Mouse (Mus musculus) heart, embryonic 11.5 days (tissue): Measurements from ENCODE around the gene Dusp2. TPM values are rescaled to one million over a fixed set of nuclear protein-coding genes. Genes with fewer than 3 reads are reported as not detected.

Experiments used
- ATAC-seq: fragments of 200-750 bp; cut with Nextera tagmentation; replicated peaks from 2 replicates; pipeline ENCODE4 v1.8.0; 2017; ENCODE audit warnings: moderate library complexity; ENCODE audit not compliant: insufficient number of reproducible peaks, low FRiP score, low TSS enrichment
- H3K27ac ChIP-seq: fragments of 300-500 bp; sonication (generic); 2 replicates; pipeline ENCODE4 v1.5.1; 2014; ENCODE audit warnings: mild to moderate bottlenecking, low read depth, low read length
- H3K27me3 ChIP-seq: fragments of 300-500 bp; sonication (generic); 2 replicates; pipeline ENCODE4 v1.6.1; 2014; ENCODE audit warnings: mild to moderate bottlenecking, low read length, mixed read lengths; ENCODE audit not compliant: control insufficient read depth, insufficient read depth
- H3K36me3 ChIP-seq: fragments of 300-500 bp; sonication (generic); 2 replicates; pipeline ENCODE4 v1.6.1; 2014; ENCODE audit warnings: mild to moderate bottlenecking, low read length, moderate library complexity, mixed read lengths; ENCODE audit not compliant: control insufficient read depth, insufficient read depth
- H3K4me1 ChIP-seq: fragments of 300-500 bp; sonication (generic); 2 replicates; pipeline ENCODE4 v1.6.1; 2014; ENCODE audit warnings: low read length; ENCODE audit not compliant: control insufficient read depth, insufficient read depth
- H3K4me2 ChIP-seq: fragments of 300-500 bp; sonication (generic); 2 replicates; pipeline ENCODE4 v1.6.1; 2014; ENCODE audit warnings: mild to moderate bottlenecking, moderate library complexity
- H3K4me3 ChIP-seq: fragments of 300-500 bp; sonication (generic); 2 replicates; pipeline ENCODE4 v1.5.1; 2014; ENCODE audit warnings: low read depth, low read length
- H3K9ac ChIP-seq: fragments of 300-500 bp; sonication (generic); 2 replicates; pipeline ENCODE4 v1.6.1; 2014; ENCODE audit warnings: mild to moderate bottlenecking, low read depth, low read length, moderate library complexity
- H3K9me3 ChIP-seq: fragments of 300-500 bp; sonication (generic); replicated peaks from 2 replicates; pipeline ENCODE4 v1.6.1; 2016; ENCODE audit warnings: low read length; ENCODE audit not compliant: control insufficient read depth
- WGBS: fragments of 180-500 bp; shearing (Covaris S2); extraction: QIAGEN DNeasy Blood & Tissue Kit; methylation state at CpG from one replicate; pipeline ENCODE4 v1.1.7; 2014; ENCODE audit not compliant: insufficient replicate concordance; 5-methylcytosine and 5-hydroxymethylcytosine counted together
- polyA plus RNA-seq: library from polyadenylated mRNA; unstranded; fragments of >200 nt; fragmentation: Nextera tagmentation; extraction: Ambion mirVana; gene quantifications from 2 replicates; pipeline ENCODE4 v1.2.1, GENCODE M21; 2014

Gene Dusp2
- polyA plus RNA-seq, 1 experiment from 2014 or later: 17.4 TPM

DNA sequence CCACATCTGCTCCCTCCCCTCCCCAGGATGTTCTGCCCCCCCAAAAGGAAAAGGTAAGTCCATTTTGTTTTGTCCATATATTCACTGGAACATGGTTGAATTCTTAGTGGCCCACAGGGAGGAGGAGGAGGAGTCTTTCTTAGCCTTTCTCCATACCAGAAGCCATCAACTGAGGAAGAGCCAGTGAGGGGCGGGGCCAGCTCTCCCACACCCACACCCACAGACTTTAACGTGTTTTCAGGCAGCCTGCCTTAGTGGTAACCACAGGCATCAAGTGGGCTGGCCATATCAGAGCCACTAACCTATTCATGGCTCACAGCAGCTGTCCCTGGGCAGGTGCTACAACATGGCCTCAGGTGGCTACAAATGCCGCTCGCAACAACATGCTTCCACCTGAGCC is 2.9 kb downstream of the Dusp2 start:
- H3K9ac ChIP-seq: no peak overlapping the region
- no peaks in the 10 kb centered on the region for H3K9me3 ChIP-seq
- H3K4me2 ChIP-seq: no peak overlapping the region; the same call in 1 of the 2 replicates
- H3K36me3 ChIP-seq: no peaks in the 10 kb centered on the region
- peaks cover 20% of the 10 kb centered on the region for H3K27me3 ChIP-seq
- no peak for ATAC-seq
- H3K27ac ChIP-seq: no peak overlapping the region
- H3K4me3 ChIP-seq: no peak overlapping the region
- WGBS: 61% methylated on average over 4 of the region's 4 CpGs
- H3K4me1 ChIP-seq: peaks cover 17% of the 10 kb centered on the region

DNA sequence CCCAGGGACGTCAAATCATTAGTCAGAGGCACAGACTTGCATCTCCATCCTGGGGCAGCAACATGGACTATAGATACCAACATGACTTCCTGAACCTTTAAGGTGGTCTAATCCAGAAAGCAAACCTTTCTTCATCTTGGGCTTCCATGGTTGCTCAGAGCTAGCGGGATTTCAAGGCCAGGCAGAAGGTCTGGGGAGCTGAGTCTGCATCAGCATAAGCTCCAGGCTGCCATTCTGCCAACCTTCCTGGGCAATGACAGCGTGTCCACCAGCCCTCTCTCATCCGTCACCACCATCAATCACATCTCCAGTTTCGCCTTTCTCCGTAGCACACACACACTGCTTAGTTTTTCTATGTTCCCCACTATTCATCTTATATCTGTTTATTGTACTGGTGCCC is 3.3 kb downstream of the Dusp2 start:
- WGBS: 60% methylated on average over 6 of the region's 6 CpGs

DNA sequence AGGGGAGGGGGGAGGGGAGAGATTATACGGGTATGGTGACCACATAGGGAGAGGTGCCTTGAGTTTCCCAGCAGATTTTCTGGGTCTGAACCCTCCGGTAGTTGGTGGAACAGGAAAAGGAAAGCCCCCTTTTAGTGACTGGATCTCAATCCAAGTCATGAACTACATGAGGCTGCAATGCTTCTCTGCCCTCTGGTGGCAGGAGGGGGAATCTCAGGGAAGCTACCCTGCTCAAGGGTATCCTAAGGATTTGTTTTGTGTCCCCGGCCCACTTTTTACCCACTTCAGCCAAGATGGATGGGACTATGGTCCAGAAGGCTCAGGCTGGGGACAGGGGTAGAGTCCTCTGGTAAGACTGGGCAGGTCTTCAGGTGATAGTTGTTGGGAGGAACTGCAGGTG is 5.2 kb downstream of the Dusp2 start:
- 17% methylated on average over 3 of the region's 3 CpGs for WGBS
- no peaks in the 10 kb centered on the region for H3K9me3 ChIP-seq
- H3K9ac ChIP-seq: no peak overlapping the region
- no peak overlapping the region for H3K27ac ChIP-seq
- no peaks in the 10 kb centered on the region for H3K36me3 ChIP-seq
- ATAC-seq: no peak
- no peak overlapping the region for H3K4me2 ChIP-seq
- 0 out of 2 replicates have a peak, but pooled peaks cover 4% of the 10 kb centered on the region for H3K4me1 ChIP-seq
- no peak overlapping the region for H3K4me3 ChIP-seq
- H3K27me3 ChIP-seq: peaks cover 20% of the 10 kb centered on the region; the same call in 1 of the 2 replicates

More for the DNA sequence above, 3.3 kb downstream of the Dusp2 start:
- peaks cover 12% of the 10 kb centered on the region for H3K4me1 ChIP-seq
- peaks cover 20% of the 10 kb centered on the region for H3K27me3 ChIP-seq
- H3K4me3 ChIP-seq: no peak overlapping the region
- no peak for ATAC-seq
- H3K27ac ChIP-seq: no peak overlapping the region
- no peak overlapping the region for H3K4me2 ChIP-seq
- H3K36me3 ChIP-seq: no peaks in the 10 kb centered on the region
- no peaks in the 10 kb centered on the region for H3K9me3 ChIP-seq
- H3K9ac ChIP-seq: no peak overlapping the region

DNA sequence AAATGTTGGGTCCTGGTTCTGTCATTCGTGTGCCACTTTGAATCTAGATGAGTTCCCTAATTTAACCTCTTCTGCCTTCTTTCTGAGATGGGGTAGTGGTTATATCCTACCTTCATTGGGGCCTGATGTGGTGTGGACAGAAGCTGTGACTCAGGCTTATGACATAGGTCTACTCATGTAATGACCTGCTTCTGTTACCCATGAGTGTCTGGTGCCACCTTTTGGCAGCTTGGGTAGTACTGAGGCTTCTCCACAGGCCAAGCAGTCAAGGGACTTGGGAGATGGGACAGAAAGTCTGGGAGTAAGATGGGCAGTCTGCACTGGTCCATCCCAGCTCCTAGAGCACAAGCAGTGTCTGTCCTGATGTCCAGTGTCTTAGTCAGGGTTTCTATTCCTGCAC is 10.4 kb downstream of the Dusp2 start:
- Histone ChIP-seq H3K27ac (no peak overlapping the region), H3K27me3 (peaks cover 6% of the 10 kb centered on the region; the same call in 1 of the 2 replicates), H3K4me3 (no peak overlapping the region), H3K9me3 (no peaks in the 10 kb centered on the region), H3K4me2 (no peak overlapping the region), H3K9ac (no peak overlapping the region), H3K36me3 (no peaks in the 10 kb centered on the region), H3K4me1 (no peaks in the 10 kb centered on the region)
- 59% methylated on average over 1 of the region's 1 CpGs for WGBS
- no peak for ATAC-seq

DNA sequence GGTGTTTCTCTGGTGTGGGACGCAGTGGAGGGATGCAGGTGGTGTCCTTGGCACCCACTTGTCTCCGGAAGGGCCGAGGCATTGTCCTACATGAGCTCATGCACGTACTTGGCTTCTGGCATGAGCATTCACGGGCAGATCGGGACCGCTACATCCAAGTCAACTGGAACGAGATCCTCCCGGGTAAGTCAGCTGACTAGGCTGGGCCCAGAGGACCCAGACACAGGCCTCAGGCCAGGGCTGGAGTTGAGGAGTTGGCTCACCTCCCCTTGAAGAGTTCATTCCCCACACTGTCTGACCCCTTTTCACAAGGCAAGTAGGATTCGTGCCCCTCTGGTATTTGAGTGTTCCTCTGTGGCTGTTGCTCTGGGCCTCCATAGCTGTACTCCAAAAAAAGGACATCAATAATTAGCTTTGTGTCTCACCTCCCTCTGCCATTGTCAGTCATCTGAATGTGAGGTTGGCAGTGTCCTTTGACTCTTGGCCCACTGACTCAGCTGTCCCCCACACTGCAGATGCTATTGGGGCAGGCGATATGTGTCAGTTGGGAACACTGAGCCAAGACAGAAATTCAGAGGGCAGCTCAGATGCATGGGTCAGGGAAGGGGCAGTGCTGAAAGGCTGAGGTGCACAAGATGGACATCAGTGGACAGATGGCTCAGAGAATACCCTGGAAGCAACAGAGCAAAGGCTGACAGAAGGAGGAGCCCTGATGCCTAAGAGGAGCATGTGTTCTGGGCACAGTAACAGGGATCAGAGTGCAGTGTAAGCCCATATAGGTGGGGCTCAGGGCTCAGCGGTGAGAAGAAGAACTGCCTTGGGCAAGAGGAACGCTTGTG is 11.4 kb downstream of the Dusp2 start:
- no peak overlapping the region for H3K9ac ChIP-seq
- H3K4me2 ChIP-seq: no peak overlapping the region
- H3K27me3 ChIP-seq: peaks cover 4% of the 10 kb centered on the region; the same call in 1 of the 2 replicates
- no peaks in the 10 kb centered on the region for H3K9me3 ChIP-seq
- WGBS: 74% methylated on average over 13 of the region's 13 CpGs
- no peaks in the 10 kb centered on the region for H3K4me1 ChIP-seq
- no peak for ATAC-seq
- H3K36me3 ChIP-seq: no peaks in the 10 kb centered on the region
- H3K4me3 ChIP-seq: no peak overlapping the region
- H3K27ac ChIP-seq: no peak overlapping the region

DNA sequence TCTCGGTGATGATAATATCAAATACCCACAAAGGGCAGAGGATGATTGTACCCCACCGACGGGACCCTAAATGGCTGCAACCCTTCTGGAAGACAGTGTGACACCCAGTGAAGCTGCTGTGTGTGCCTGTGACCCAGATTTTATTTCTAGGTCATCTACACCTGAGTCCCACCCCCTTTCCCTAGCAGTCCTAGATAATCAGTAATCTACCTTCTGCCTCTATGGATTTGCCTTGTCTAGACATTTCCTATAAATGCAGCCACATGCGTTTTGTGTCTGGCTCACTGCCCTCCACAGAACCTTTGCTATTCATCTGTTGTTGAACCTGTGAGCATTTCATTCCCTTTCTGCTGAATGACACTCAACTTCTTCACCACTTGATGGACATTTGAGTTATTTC is 17.9 kb downstream of the Dusp2 start:
- Histone ChIP-seq H3K4me1 (no peaks in the 10 kb centered on the region), H3K9me3 (no peaks in the 10 kb centered on the region), H3K27ac (no peak overlapping the region), H3K4me2 (no peak overlapping the region), H3K9ac (no peak overlapping the region), H3K4me3 (no peak overlapping the region), H3K27me3 (peaks cover 3% of the 10 kb centered on the region; the same call in 1 of the 2 replicates), H3K36me3 (no peaks in the 10 kb centered on the region)
- WGBS: 71% methylated on average over 4 of the region's 4 CpGs
- no peak for ATAC-seq

DNA sequence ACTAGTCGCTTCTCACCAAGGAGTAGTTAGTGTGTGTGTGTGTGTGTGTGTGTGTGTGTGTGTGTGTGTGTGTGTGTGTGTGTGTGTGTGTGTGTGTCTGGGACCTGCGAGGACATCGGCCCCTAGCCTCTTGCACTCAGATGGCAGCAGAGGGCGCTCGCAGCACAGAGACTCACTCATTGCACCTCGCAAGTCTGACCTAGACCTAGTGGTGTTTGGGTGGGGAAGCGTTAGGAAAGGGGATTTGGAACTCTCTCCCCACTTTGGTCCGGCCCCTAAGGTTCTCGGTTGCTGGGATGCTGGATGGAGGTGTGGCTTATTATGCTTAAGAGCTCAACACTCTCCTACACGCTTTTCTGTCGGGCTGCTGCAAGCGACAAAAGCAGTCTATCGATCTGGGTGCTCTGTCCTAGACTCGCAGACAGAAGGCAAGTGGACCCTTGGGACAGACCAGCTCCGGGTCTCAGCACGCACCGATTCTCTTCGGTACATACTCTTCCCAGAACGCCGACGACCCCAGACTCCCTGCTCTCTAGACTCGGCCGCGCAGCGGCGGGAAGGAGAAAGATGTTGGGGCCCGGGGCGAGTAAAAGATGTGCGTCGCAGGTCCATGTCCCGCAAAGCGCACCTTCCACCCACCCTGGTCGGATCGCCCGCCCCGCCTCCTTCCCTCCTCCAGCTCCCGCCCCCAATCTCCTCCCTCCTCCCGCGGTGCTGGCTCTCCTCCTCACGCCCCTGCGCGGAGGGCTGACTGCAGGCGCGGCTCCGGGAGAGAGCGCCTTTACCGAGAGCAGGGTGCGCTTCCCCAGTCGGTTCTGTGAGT is 26.7 kb downstream of the Dusp2 start, which contains the start of gene Adra2b:
Adra2b (plus strand) TSS at position 750 of the 823 bp plus-strand sequence.
- Histone ChIP-seq H3K9ac (peak within 1 kb of the TSS; percentile 67), H3K4me3 (peak within 1 kb of the TSS; percentile 57), H3K27ac (peak within 1 kb of the TSS; percentile 71), H3K4me2 (peak within 1 kb of the TSS; percentile 82), H3K36me3 (no peaks in the 10 kb centered on the region), H3K27me3 (peaks cover 50% of the 10 kb centered on the region), H3K4me1 (peaks cover 17% of the 10 kb centered on the region), H3K9me3 (no peaks in the 10 kb centered on the region)
- peak; percentile 85 for ATAC-seq
- WGBS: under 1% methylated on average over 48 of the region's 49 CpGs

DNA sequence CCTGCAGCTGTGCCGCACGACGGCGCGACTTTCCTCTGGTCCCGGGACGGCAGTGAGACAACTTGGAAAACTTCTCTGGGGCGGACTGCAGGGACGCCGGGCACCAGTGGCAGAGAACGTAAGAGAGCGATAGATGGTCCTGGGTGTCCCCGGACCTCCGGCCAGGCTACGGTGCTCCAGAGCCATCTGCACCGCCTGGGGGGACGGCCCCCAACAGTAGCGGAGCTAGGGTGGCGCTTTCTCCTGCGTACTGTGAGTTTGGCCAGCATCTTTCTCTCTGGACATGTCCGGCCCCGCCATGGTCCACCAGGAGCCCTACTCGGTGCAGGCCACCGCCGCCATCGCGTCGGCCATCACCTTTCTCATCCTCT is 27.3 kb downstream of the Dusp2 start:
- Histone ChIP-seq H3K4me2 (peak overlapping the region; percentile 82), H3K9me3 (no peaks in the 10 kb centered on the region), H3K27ac (peak overlapping the region; percentile 71), H3K36me3 (no peaks in the 10 kb centered on the region; the same call in 1 of the 2 replicates), H3K4me3 (peak overlapping the region; percentile 57), H3K4me1 (peaks cover 17% of the 10 kb centered on the region), H3K9ac (peak overlapping the region; percentile 67), H3K27me3 (peaks cover 50% of the 10 kb centered on the region)
- under 1% methylated on average over 28 of the region's 28 CpGs for WGBS
- ATAC-seq: peak; percentile 16; the same call in 1 of the 2 replicates
